Mouse (Mus musculus) embryo, embryonic 10 days (tissue): ENCODE measurements around the gene Aym1.

Source experiments
- DNase-seq: peaks from one replicate; pipeline ENCODE4 v3.0.0-alpha.2; 2015; ENCODE audit warnings: low spot score

The Aym1 gene

DNA sequence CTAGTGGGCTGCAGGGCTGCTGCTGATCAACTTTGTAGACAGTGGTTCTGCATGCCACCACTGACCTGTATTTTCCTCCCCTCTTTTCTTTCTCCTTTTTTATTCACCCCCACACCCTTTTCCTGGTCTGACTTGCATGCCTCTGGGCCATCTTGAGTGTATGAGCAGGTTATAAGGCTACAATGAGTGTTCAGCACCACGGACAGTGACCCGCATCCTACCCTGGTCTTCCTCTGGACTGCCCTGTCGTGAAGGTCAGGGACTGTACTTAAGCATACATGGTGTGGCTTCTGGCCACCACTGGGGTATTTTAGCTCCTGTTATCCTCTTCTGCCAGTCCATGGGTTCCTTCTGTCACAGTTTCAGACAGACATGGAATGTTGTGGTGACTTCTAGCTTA lies 50.3 kb downstream of the Aym1 start:
- peak; percentile 91 for DNase-seq
